Mouse (Mus musculus) embryo, embryonic 11 days (tissue): ENCODE results near the gene Vmn2r16.

ENCODE experiments used
- DNase-seq: peaks from one replicate; pipeline ENCODE4 v3.0.0-alpha.2; 2015

Vmn2r16 gene

DNA sequence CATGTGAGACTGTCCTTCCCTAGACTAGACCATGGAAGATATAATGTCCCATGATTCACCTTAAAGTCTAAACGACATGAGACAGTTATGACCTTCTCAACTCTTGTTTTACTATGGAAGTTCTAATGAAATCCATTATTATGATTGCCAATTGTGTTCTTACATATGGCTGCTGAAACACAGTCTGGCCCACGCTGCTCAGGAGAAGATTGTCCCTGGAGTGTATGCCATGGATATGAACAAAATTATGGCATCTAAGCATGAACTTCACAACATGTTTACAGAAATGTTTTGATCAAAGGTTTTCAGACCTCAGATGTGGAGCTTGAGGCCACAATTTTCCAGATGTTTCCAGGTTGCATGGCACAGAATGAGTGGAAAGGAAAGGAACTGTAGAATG lies at the start of gene Vmn2r16:
Gene Vmn2r16 (plus strand): TSS at position 301 of the 400 bp plus-strand sequence.
- no peak for DNase-seq

DNA sequence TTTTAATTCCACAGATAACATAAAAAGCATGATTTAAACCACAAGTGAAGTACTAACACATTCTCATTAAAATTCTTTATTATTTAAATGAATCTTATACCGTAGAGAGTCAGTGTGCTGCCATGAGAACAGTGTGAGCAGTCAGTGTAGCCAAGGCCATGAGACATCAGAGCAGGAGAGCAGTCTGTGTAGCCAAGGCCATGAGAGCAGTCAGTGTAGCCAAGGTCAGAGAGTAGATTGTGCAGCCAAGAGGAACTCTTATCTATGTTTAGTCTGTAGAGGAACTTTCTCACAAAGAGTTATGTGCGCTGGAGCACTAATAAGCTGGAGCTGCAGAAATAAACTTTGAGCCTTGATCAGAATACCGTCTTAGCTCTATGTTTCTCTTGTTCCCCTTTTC lies 35.3 kb upstream of the Vmn2r16 start:
- no peak for DNase-seq

DNA sequence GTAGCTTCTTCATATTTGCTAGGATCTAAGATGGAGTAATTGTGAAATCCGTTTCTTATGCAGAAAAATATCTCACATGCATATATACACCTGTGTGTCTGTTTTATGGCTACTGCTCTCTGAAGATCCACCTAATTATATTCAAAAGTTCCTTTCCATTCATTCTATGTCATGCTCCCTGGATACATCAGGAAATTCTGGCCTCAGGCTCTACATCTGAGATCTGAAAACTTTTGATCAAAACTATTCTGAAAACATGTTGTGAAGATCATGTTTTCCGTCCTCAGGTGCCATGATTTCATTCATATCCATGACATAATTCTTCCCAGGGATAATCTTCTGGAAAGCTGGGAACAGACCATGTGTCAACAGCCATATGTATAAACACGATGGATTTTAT lies 32.4 kb upstream of the Vmn2r16 start, which contains the start of gene Vmn2r15:
Gene Vmn2r15 (minus strand): TSS at position 101 of the 400 bp plus-strand sequence.
- no peak for DNase-seq

DNA sequence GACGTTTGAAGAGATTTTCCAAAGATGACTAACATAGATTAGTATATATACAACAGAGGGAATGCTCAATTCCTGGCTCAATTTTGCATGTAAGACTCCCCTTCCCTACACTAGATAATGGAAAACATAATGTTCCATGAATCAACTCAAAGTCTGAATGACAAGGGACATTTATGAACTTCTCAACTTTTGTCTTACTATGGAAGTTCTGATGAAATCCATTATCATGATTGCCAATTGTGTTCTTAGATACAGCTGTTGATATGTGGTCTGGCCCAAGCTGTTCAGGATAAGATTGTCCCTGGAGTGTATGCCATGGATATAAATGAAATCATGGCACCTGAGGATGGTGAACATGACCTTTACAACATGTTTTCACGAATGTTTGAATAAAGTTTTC lies 89.4 kb downstream of the Vmn2r16 start, which contains the start of gene Vmn2r17:
Gene Vmn2r17 (plus strand): TSS at position 301 of the 400 bp plus-strand sequence.
- no peak for DNase-seq
